Mouse (Mus musculus): ENCODE data around the gene Frmd4a.

The Frmd4a gene

GRCm38 (mm10) chr2:4621471-4621985 is 604.0 kb downstream of the Frmd4a start:
- in situ Hi-C loops (cut with MboI; ENCODE audit: low pct_unique_long_range_greater_than_20kb in 1 of 2, low sequenced_read_pairs in 2 of 2, unreplicated experiment in 1 of 2) = no loop called here

- in situ Hi-C loops (cut with MboI; ENCODE audit: low pct_unique_long_range_greater_than_20kb in 1 of 2, low sequenced_read_pairs in 2 of 2, unreplicated experiment in 1 of 2) = no loop called here
These were observed 609.4 kb downstream of the Frmd4a start for GRCm38 (mm10) chr2:4626911-4627310.

- in situ Hi-C loops (cut with MboI; ENCODE audit: low pct_unique_long_range_greater_than_20kb in 1 of 2, low sequenced_read_pairs in 2 of 2, unreplicated experiment in 1 of 2) = no loop called here
These were observed 611.4 kb downstream of the Frmd4a start for GRCm38 (mm10) chr2:4628920-4629319.

- in situ Hi-C loops (cut with MboI; ENCODE audit: low pct_unique_long_range_greater_than_20kb in 1 of 2, low sequenced_read_pairs in 2 of 2, unreplicated experiment in 1 of 2) = no loop called here
These were observed 612.0 kb downstream of the Frmd4a start for GRCm38 (mm10) chr2:4629470-4629869.

DNA sequence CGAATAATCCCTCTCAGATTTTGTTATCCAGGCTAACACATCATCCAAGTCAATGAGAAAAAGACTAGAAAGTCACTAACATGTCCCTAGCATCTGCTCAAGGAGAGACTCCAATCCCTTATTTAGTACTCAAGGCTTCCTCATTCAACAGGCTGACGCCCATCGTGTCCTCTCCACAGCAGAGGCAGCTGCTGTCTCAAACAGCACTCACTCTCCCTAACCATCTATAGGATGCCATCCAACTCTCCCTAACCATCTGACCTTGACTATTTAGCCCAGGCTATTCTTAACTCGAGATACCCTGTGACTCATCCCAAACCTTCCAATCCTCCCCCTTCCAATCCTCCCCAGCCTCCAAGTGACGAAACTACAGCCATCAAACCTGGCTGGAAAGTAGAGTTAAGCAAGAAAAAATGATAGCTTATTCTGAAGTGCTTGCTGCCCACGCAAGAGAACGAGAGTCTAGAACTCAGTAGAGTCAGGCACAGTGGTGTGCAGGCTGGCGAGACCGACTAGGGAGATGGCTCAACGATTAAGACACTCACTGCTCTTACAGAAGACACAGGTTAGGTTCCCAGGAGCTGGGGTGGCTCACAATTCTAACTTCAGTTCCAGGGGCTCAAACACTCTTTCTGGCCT is 612.8 kb downstream of the Frmd4a start:
- in situ Hi-C loops (cut with MboI; ENCODE audit: low pct_unique_long_range_greater_than_20kb in 1 of 2, low sequenced_read_pairs in 2 of 2, unreplicated experiment in 1 of 2) = loop anchor here in 1 of 2 experiments (10.0 kb wide), 1 partner anchor 126 kb away; no protein-coding TSS in a partner anchor

DNA sequence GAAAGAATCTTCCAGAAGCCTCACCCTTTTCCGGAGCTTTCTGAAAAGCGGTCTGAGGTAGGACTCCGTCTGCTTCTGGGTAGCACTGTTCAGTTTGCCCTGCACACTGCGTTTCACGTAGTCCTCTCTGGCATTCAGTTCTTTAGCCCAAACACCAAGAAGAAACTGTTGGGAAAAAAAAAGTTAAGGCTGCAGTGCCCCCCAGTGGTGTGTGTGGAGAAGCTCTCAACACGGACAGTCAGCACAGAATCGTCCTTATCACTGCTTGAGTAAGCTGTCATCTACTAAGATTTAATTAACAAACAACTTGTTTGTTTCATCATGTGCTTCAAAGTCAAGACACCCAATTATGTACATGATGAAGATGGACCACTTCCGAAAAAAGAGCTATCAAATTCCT is 618.3 kb downstream of the Frmd4a start:
- in situ Hi-C loops (cut with MboI; ENCODE audit: low pct_unique_long_range_greater_than_20kb in 1 of 2, low sequenced_read_pairs in 2 of 2, unreplicated experiment in 1 of 2) = loop anchor here in 1 of 2 experiments (10.0 kb wide), 1 partner anchor 131 kb away; no protein-coding TSS in a partner anchor

DNA sequence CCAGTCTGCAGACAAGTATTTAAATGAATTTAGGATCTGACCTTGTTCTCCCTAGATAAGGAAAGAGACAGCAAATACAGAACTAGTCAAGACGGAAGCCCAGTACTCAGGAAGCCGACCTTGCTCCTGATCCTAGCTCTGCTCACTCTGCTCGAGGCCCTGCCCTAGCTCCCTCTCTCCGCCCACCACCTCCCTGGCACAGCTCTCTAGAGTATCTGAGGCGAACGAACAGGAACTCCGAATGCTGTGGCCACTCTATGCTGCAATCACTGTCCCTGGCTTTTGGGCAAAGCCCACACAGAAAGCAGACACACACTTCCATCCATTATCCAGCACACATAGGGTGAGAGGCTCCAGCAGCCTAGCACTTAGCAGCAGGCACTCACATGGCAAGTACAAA is 619.1 kb downstream of the Frmd4a start:
- in situ Hi-C loops (cut with MboI; ENCODE audit: low pct_unique_long_range_greater_than_20kb in 1 of 2, low sequenced_read_pairs in 2 of 2, unreplicated experiment in 1 of 2) = loop anchor here in 1 of 2 experiments (10.0 kb wide), 1 partner anchor 132 kb away; no protein-coding TSS in a partner anchor

DNA sequence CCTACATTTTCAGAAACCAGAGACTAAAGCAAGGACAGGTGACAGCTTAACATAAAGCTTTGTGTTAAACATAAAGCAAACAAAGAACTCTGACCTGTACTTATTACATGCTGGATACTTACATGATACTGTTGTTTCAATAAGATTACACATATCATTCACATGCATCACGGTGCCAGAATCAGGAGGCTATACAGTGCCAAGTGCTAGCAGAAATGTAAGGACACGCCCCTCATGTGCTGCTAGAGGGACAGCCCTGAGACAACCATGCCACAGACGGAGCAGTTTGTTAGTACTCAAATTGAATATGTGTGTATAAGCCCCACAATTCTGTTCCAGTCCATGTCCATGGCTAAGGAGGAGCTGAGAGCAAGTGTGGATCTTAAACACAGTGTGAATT is 620.7 kb downstream of the Frmd4a start:
- in situ Hi-C loops (cut with MboI; ENCODE audit: low pct_unique_long_range_greater_than_20kb in 1 of 2, low sequenced_read_pairs in 2 of 2, unreplicated experiment in 1 of 2) = loop anchor here in 1 of 2 experiments (10.0 kb wide), 1 partner anchor 133 kb away; no protein-coding TSS in a partner anchor

DNA sequence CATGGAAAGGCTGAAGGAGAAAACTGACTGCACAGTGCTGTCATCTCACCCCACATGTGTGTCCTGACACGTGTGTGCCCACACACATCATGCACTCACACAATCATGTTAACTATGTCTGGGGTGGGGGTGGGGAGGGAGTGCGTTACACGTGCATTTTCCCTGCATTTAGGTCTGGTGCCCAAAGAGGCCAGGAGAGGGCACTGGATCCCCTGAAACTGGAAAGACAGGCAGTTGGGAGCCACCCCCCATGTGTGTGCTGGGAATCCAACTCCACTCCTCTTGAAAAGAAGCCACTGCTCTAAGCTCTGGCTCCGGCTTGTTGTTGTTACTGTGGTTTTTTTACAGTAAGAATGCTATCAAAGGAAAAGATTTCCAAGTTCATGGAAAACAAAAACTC is 627.5 kb downstream of the Frmd4a start:
- in situ Hi-C loops (cut with MboI; ENCODE audit: low pct_unique_long_range_greater_than_20kb in 1 of 2, low sequenced_read_pairs in 2 of 2, unreplicated experiment in 1 of 2) = no loop called here

GRCm38 (mm10) chr2:4648094-4648493 is 630.6 kb downstream of the Frmd4a start:
- in situ Hi-C loops (cut with MboI; ENCODE audit: low pct_unique_long_range_greater_than_20kb in 1 of 2, low sequenced_read_pairs in 2 of 2, unreplicated experiment in 1 of 2) = no loop called here

DNA sequence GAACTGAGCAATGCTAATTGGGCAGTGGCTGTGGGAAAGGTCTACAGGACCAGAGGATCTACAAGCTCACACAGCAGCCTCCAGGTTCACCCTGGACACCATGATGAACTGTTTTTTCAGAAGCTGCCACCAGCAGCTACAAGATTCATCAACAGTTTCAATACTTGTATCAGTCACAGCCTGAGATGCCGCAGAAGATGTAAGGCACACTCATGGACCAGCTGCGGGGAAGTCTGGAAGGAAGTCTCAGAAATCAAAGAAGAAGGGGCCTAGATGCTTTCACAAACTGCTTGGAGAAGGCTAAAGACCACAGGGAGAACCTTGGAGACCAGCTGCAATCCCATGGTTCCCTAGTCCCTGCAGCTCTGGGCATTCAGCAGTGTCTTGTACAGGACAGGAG is 632.1 kb downstream of the Frmd4a start:
- in situ Hi-C loops (cut with MboI; ENCODE audit: low pct_unique_long_range_greater_than_20kb in 1 of 2, low sequenced_read_pairs in 2 of 2, unreplicated experiment in 1 of 2) = loop anchor here in 1 of 2 experiments (25.0 kb wide), 1 partner anchor 213 kb away; no protein-coding TSS in a partner anchor

DNA sequence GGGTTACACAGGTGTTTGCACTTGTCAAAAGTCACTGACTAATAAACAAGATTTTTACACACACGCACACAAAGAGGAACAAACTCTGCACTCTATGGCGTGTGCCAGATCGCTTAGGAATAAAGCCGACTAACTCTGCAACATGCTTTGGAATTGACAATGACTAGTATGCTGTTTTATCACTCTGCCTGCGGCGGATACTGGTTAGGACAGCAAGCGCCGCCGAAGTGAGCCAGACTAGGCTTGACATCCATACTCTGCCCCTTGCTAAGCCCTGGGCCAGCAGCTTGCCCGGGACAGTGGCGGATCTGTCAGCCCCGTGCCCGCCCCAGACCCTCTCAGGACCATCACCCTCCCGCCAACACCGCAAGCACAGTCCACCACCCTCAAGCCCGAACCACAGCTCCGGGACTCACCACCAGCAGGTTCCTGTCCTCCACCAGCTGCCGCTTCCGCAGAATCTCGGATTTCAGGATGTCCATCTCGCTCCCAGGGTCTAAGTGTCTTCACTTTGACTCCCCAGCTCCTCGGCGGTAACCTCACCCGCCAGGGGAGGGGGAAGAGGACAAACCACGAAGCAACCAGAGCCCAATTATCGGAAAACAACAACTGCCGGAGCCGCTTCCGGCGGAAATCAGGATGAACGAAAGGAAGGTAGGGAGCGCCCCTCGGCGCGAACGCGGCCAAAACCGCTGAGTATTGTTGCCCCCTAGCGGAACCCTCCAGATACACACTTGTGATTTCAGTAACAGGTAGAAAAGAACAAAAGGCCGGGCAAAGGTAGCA is 634.2 kb downstream of the Frmd4a start, which contains the start of gene Prpf18:
Gene Prpf18, minus strand, starts transcription at position 614 of the 786 bp plus-strand sequence.
- in situ Hi-C loops (cut with MboI; ENCODE audit: low pct_unique_long_range_greater_than_20kb in 1 of 2, low sequenced_read_pairs in 2 of 2, unreplicated experiment in 1 of 2) = loop anchor here in 1 of 2 experiments (25.0 kb wide), 1 partner anchor 211 kb away; no protein-coding TSS in a partner anchor

- in situ Hi-C loops (cut with MboI; ENCODE audit: low pct_unique_long_range_greater_than_20kb in 1 of 2, low sequenced_read_pairs in 2 of 2, unreplicated experiment in 1 of 2) = loop anchor here in 1 of 2 experiments (25.0 kb wide), 1 partner anchor 202 kb away; no protein-coding TSS in a partner anchor
These were observed 643.2 kb downstream of the Frmd4a start for GRCm38 (mm10) chr2:4660677-4661076.

Measured in mouse embryonic stem cell (cell line).